In genomic region chr1:195031786-195032185, GRCm38 (mm10) we compare ENCODE assay signal across 12 mouse cellular contexts.
"Had no signal": no experiment of that assay in that cellular context is flagged by ENCODE, and none has a peak within 500 bp of the region (broad histone marks: within the 10 kb centered on the region; RNA-seq: fewer than 3 reads in every experiment).

No protein-coding gene starts in this region.

- DNase-seq: left cerebral cortex, postnatal 4 days; lung, embryonic 14.5 days; lung, postnatal 10 days; retina, postnatal 1 day; right cerebral cortex, postnatal 4 days; spleen, adult 18-20 months; thymus, adult 18-20 months; thymus, postnatal 14 days had no signal

- H3K4me3 ChIP-seq: intestine, embryonic 15.5 days; limb, embryonic 13.5 days; midbrain, embryonic 15.5 days; neural tube, embryonic 12.5 days had no signal

- H3K4me1 ChIP-seq: intestine, embryonic 15.5 days; limb, embryonic 13.5 days; midbrain, embryonic 15.5 days; neural tube, embryonic 12.5 days had no signal

- H3K27ac ChIP-seq: intestine, embryonic 15.5 days; limb, embryonic 13.5 days; midbrain, embryonic 15.5 days; neural tube, embryonic 12.5 days had no signal

- H3K36me3 ChIP-seq: intestine, embryonic 15.5 days; limb, embryonic 13.5 days; neural tube, embryonic 12.5 days had no signal
